Mouse (Mus musculus) stomach, embryonic 15.5 days (tissue): ENCODE measurements around the gene Cnot10. TPM values are rescaled to one million over a fixed set of nuclear protein-coding genes. Genes with fewer than 3 reads are reported as not detected.
A peak's percentile ranks its signal among the peaks of the same experiment; 100 is the strongest.

Source experiments
- ATAC-seq: fragments of 200-750 bp; cut with Nextera tagmentation; 2 replicates; pipeline ENCODE4 v1.8.0; 2017; ENCODE audit warnings: low read depth, moderate number of reproducible peaks, moderate TSS enrichment; ENCODE audit not compliant: insufficient read depth, low FRiP score
- H3K27ac ChIP-seq: fragments of 300-500 bp; sonication (generic); 2 replicates; pipeline ENCODE4 v1.5.1; 2015; ENCODE audit warnings: mild to moderate bottlenecking, inconsistent platforms
- H3K27me3 ChIP-seq: fragments of 300-500 bp; sonication (generic); replicated peaks from 2 replicates; pipeline ENCODE4 v1.6.1; 2015; ENCODE audit warnings: inconsistent platforms
- H3K36me3 ChIP-seq: fragments of 300-500 bp; sonication (generic); 2 replicates; pipeline ENCODE4 v1.6.1; 2015; ENCODE audit warnings: inconsistent platforms
- H3K4me1 ChIP-seq: fragments of 300-500 bp; sonication (generic); 2 replicates; pipeline ENCODE4 v1.6.1; 2015; ENCODE audit warnings: inconsistent platforms
- H3K4me2 ChIP-seq: fragments of 300-500 bp; sonication (generic); 2 replicates; pipeline ENCODE4 v1.6.1; 2015; ENCODE audit warnings: mild to moderate bottlenecking, inconsistent platforms
- H3K4me3 ChIP-seq: fragments of 300-500 bp; sonication (generic); replicated peaks from 2 replicates; pipeline ENCODE4 v1.5.1; 2015; ENCODE audit warnings: inconsistent platforms
- H3K9ac ChIP-seq: fragments of 300-500 bp; sonication (generic); 2 replicates; pipeline ENCODE4 v1.6.1; 2015; ENCODE audit warnings: inconsistent platforms
- H3K9me3 ChIP-seq: fragments of 300-500 bp; sonication (generic); 2 replicates; pipeline ENCODE4 v1.6.1; 2016; ENCODE audit warnings: inconsistent platforms
- WGBS: fragments of 180-500 bp; shearing (Covaris S2); methylation state at CpG from one replicate; pipeline ENCODE4 v1.1.7; 2015; 5-methylcytosine and 5-hydroxymethylcytosine counted together
- polyA plus RNA-seq: library from polyadenylated mRNA; unstranded; fragments of >200 nt; fragmentation: Nextera tagmentation; extraction: Ambion mirVana; gene quantifications from 2 replicates; pipeline ENCODE4 v1.2.1, GENCODE M21; 2015

Cnot10 gene
- polyA plus RNA-seq, 1 experiment from 2014 or later: 51.2 TPM

DNA sequence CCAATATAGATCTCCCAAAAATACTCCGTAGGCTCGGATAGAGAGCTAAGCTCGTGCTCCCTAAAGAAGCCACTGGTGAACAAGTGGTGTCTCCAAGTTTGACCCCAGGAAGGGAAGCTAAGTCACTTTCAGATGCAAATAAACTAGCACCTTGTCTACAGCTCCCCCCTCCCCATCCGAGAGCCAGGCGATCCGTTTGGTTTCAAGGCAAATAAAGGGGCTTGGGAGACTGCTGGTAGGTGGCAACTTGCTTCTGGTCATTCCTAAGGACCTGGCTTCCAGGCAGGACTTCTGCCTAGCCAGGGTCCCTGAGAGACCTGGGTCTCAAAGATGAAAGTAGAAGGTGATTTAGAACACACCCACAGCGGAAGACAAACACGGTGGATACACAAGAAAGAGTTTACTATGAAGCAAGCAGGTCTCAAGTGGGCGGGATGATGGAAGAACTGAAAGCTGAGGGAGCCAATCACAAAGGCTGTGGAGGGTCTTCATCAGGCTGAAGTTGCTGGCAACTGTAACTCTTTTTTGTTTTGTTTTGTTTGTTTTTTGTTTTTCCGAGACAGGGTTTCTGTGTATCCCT, 83.6 kb downstream of the Cnot10 start:
- ATAC-seq: no peak
- H3K27ac ChIP-seq: 0 out of 2 replicates have a peak overlapping the region, but pooled peaks have one; percentile 18
- WGBS: 48% methylated on average over 10 of the region's 10 CpGs
- no peak overlapping the region for H3K9ac ChIP-seq
- H3K27me3 ChIP-seq: peaks cover 12% of the 10 kb centered on the region
- no peak overlapping the region for H3K4me3 ChIP-seq
- H3K9me3 ChIP-seq: no peaks in the 10 kb centered on the region
- no peaks in the 10 kb centered on the region for H3K36me3 ChIP-seq
- H3K4me1 ChIP-seq: peaks cover 9% of the 10 kb centered on the region
- peak overlapping the region; percentile 31 for H3K4me2 ChIP-seq

DNA sequence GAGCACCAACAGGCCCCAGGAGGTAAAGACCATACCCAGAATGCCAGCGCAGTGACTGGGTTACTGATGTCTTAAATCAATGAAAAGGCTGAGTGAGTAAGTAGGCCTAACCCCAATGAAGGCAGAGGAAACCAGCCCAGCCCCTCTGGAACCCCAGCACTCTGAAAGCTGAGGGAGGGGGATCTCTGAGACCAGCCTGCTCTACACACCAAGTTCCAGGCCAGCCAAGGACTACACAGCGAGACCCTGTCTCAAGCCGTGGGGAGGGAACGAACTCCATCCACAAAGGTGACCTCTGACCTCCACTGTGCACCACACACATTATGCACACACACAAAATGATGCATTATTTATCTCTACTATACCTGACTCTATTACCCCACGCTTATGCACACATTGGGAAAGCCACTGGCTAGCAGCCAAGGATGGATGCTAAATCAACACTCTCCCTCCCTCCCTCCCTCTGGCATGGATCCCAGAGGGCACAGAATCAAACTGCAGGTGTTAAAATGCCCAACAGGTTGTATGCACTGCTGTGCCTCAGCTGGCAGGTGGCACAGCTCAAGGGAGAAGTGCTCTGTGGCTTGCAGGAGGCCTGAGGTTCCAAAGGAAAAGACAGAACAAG, 85.5 kb downstream of the Cnot10 start:
- peaks cover 11% of the 10 kb centered on the region for H3K4me1 ChIP-seq
- no peaks in the 10 kb centered on the region for H3K36me3 ChIP-seq
- H3K27me3 ChIP-seq: no peaks in the 10 kb centered on the region
- 45% methylated on average over 5 of the region's 5 CpGs for WGBS
- H3K4me3 ChIP-seq: no peak overlapping the region
- no peaks in the 10 kb centered on the region for H3K9me3 ChIP-seq
- no peak overlapping the region for H3K9ac ChIP-seq
- ATAC-seq: peak; percentile 86
- H3K27ac ChIP-seq: peak overlapping the region; percentile 68
- no peak overlapping the region for H3K4me2 ChIP-seq

DNA sequence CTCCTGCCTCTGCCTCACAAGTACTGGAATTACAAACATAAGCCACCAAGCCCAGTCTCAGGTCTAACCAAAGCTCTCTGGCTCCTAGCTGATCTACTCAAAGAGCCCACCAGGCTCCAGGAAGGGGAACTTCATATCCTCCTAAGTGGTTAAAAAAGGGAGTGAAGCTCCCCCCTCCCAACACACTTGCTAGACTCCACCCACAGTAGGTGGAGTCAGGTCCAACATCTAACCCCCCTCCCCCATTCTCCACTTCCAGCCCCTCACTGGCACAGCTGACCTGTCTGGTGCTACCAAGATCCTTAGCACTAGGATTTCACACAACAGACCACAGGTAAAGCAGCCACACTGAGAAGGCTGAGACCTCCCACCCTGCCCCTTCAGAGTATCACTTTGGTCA, 86.2 kb downstream of the Cnot10 start:
- no peak for ATAC-seq
- Histone ChIP-seq H3K4me1 (peaks cover 11% of the 10 kb centered on the region), H3K9me3 (no peaks in the 10 kb centered on the region), H3K9ac (no peak overlapping the region), H3K27me3 (no peaks in the 10 kb centered on the region), H3K27ac (peak overlapping the region; percentile 64; the same call in 1 of the 2 replicates), H3K4me2 (no peak overlapping the region), H3K36me3 (no peaks in the 10 kb centered on the region), H3K4me3 (no peak overlapping the region)

DNA sequence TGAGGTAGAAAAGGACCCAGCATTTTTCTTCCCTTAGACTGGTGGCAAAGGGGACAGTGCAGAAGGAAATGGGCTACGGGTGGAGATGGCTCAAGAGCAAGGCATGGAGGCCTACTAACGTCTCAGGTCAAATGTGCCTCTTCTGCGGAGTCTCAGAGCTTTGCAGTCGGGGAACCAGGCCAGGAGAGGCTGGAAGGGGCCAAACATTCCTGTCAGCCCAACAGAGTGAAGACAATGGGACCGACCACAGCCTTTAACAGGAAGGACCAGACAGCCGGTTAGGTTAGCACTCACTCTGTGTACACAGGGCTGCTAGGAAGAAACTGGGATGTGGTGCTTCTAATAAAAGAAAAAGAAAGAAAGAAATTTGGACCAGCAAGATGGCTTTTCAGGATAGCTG, 90.0 kb downstream of the Cnot10 start:
- Histone ChIP-seq H3K4me1 (peaks cover 19% of the 10 kb centered on the region), H3K9me3 (no peaks in the 10 kb centered on the region), H3K4me3 (no peak overlapping the region), H3K27ac (peak overlapping the region; percentile 67; the same call in 1 of the 2 replicates), H3K36me3 (no peaks in the 10 kb centered on the region), H3K9ac (no peak overlapping the region), H3K27me3 (no peaks in the 10 kb centered on the region), H3K4me2 (no peak overlapping the region)
- no peak for ATAC-seq
- 34% methylated on average over 6 of the region's 6 CpGs for WGBS

DNA sequence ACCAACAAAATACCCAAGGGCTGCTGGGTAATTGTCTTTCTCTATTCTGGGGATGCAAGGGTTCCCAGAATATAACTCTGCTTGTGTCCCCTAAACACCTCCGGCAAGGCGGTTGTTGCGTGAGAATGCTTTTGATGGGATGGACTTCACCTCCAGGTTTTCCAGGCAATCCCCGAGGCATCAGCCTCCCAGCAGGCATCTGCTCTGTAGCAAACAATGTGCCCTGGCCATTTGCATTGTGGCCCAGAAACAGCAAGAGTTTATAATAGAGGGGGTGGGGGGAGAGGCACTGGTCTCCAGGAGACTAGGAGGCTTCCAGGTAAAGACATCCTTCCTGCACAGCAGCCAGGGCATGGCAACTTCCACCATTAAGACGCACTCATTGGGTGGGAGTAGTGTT, 90.9 kb downstream of the Cnot10 start:
- H3K27ac ChIP-seq: peak overlapping the region; percentile 83; the same call in 1 of the 2 replicates
- no peaks in the 10 kb centered on the region for H3K36me3 ChIP-seq
- no peak overlapping the region for H3K4me2 ChIP-seq
- peaks cover 24% of the 10 kb centered on the region for H3K4me1 ChIP-seq
- no peaks in the 10 kb centered on the region for H3K9me3 ChIP-seq
- WGBS: 55% methylated on average over 5 of the region's 5 CpGs
- H3K27me3 ChIP-seq: no peaks in the 10 kb centered on the region
- H3K4me3 ChIP-seq: no peak overlapping the region
- H3K9ac ChIP-seq: no peak overlapping the region
- ATAC-seq: no peak

DNA sequence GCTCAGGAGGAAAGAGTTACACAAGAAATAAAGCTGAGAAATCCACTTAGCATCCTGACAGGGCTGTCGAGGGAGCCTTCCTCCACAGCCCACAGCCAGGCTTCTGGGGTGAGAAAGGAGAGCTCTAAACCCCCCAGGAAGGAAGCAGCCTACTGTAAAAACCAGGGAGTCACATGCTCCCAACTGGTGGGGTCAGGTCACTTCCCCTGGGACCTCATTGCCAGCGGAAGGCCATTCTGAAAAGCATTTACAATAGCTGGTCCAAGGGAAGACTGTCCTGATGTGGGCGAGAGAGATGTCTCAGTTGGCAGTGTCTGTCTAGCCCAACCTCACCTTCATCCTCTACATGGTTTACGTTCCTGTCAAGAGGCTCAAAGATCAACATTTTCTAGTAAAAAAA, 91.5 kb downstream of the Cnot10 start:
- H3K27me3 ChIP-seq: no peaks in the 10 kb centered on the region
- H3K36me3 ChIP-seq: no peaks in the 10 kb centered on the region
- no peak for ATAC-seq
- peaks cover 29% of the 10 kb centered on the region for H3K4me1 ChIP-seq
- no peaks in the 10 kb centered on the region for H3K9me3 ChIP-seq
- H3K4me2 ChIP-seq: no peak overlapping the region
- WGBS: 49% methylated on average over 4 of the region's 4 CpGs
- H3K9ac ChIP-seq: no peak overlapping the region
- peak overlapping the region; percentile 83; the same call in 1 of the 2 replicates for H3K27ac ChIP-seq
- no peak overlapping the region for H3K4me3 ChIP-seq

DNA sequence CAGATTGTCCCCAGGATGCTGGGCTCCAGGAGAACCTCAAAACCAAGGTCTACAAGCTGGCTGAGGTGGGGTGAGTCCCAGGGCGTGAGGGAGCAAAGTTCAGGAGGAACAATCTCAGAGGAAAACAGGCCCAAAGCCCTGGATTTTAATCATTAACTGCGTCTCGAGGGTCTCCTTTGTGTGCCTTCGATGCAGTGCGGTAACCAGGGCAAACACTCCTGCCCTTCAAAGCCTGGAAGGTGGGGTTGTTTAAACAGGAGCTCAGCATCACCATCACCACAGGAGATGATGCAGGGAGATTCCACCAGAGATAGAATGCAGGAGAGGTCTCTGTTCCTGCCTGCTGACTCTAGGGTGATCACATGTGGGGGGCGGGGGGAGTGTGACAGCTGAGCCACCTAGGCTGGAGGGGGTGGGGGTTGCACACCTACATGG, 92.3 kb downstream of the Cnot10 start:
- Histone ChIP-seq H3K27me3 (no peaks in the 10 kb centered on the region), H3K4me1 (peaks cover 29% of the 10 kb centered on the region), H3K36me3 (no peaks in the 10 kb centered on the region), H3K9ac (no peak overlapping the region), H3K4me3 (no peak overlapping the region), H3K4me2 (0 out of 2 replicates have a peak overlapping the region, but pooled peaks have one; percentile 35), H3K9me3 (no peaks in the 10 kb centered on the region), H3K27ac (peak overlapping the region; percentile 83)
- 57% methylated on average over 6 of the region's 6 CpGs for WGBS
- ATAC-seq: peak; percentile 76

DNA sequence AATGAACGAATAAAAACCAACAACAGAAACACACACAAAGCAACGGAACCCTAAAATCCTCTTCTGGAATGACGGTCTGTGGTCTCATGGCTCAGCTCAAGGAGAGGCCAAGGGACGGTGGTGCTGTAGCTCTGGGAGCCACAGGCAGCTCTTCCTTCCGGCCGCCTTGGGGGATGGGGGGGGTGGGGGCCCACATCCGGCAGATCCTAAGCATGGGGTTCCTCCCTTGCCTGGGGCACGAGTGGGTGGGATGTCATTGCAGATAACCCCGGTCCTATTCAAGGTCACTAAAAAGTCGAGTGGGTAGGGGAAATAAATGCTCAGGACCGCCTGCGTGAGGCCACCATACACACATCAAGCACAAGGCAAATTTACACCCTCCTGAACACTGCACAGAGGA, 93.2 kb downstream of the Cnot10 start:
- WGBS: 45% methylated on average over 12 of the region's 12 CpGs
- no peak for ATAC-seq
- H3K4me1 ChIP-seq: peaks cover 29% of the 10 kb centered on the region
- peak overlapping the region; percentile 83 for H3K27ac ChIP-seq
- no peak overlapping the region for H3K9ac ChIP-seq
- peak overlapping the region; percentile 35; the same call in 1 of the 2 replicates for H3K4me2 ChIP-seq
- H3K9me3 ChIP-seq: no peaks in the 10 kb centered on the region
- H3K4me3 ChIP-seq: no peak overlapping the region
- no peaks in the 10 kb centered on the region for H3K27me3 ChIP-seq
- no peaks in the 10 kb centered on the region for H3K36me3 ChIP-seq

DNA sequence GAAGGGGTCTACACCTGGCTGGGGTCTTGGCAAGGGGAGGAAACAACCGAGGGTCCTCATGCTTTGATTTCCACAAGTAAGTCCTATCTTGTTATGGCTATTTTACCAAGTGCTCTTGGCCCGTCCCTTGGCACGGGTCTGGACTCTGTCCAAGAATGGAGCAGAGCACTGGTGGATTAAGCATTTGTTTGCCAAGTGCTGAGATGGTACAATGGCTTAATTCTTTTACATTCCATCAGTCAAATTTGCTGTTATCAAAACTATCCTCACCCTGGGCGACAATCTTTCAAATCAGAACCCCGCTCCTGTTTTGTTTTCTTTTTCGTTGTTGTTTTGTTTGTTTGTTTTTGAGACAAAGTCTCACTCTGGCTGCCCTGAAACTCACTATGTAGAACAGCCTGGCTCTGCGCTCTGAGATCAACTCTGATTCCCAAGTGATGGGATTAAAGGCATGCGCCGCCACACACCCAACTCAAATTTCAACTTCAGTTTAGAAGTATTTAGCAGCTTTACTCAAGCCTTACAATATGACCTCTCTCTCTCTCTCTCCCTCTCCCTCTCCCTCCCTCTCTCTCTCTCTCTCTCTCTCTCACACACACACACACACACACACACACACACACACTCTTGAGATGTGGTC, 95.1 kb downstream of the Cnot10 start:
- 31% methylated on average over 9 of the region's 9 CpGs for WGBS
- 0 out of 2 replicates have a peak overlapping the region, but pooled peaks have one; percentile 8 for H3K4me2 ChIP-seq
- H3K4me3 ChIP-seq: no peak overlapping the region
- H3K9me3 ChIP-seq: no peaks in the 10 kb centered on the region
- no peaks in the 10 kb centered on the region for H3K27me3 ChIP-seq
- ATAC-seq: no peak
- peak overlapping the region; percentile 27; the same call in 1 of the 2 replicates for H3K27ac ChIP-seq
- H3K4me1 ChIP-seq: peaks cover 30% of the 10 kb centered on the region
- H3K36me3 ChIP-seq: no peaks in the 10 kb centered on the region
- H3K9ac ChIP-seq: no peak overlapping the region

DNA sequence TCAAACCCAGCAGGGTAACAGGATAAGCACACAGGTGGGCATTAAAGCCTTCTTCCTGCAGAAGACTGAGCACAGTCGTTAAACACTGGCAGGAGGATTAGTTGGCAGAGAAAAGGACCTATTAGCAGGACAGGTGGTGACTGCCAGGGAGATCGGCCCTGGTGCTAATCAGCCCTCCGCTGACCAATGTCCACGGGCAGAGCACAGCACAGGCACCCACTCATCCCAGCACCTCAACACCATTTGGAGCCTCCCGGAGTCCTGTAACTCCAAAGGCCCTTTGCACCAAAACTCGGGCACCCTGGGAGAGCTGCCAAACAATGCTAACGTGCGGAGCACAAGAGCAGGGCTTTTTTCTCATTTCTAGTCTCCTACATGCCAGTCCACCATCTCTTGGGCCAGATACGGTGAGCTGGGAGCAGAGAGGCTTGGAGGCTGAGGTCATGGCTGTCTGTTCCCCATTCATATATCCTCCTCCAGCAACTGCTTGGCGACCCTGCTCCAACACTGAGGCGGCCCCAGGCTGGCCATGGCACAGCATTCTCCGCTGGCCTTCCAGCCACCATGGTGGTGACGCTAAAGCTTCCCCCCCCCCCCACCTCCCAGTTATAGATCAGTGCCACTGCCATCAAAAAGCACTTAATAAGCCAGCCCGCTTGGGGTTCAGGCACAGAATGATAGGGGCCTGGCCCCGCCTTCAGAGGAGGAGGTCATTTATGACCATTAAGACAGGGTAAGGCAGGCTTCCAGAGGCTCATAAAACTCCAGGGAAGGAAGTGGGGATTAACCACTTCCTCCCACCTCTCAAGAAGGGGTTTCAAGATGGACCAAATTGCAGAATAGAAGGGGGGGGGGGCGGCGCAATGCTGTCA, 95.9 kb downstream of the Cnot10 start:
- ATAC-seq: peak; percentile 8; the same call in 1 of the 2 replicates

DNA sequence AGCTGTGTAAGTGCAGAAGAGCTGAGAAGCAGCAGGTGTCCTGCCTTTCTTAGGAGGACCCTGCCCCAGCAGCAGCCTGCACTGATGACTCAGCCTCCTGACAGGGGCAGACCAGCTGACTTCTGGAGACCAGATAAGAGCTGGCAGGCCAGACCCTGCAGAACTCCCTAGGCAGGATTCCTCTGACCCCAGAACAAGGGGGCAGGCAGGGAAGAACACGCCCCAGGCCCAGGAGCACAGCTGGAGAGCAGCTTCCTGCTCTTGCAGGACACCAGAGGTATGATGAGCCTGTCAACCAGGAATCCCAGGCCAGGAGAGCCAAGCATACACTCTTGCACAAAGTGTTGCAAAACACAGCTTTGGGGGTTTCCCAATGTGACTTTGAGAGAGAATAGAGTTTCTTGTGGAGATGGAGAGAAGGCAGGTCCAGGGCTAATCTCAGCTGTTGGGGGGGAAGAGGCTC, 98.7 kb downstream of the Cnot10 start:
- Histone ChIP-seq H3K9me3 (no peaks in the 10 kb centered on the region), H3K9ac (no peak overlapping the region), H3K4me1 (peaks cover 30% of the 10 kb centered on the region), H3K36me3 (no peaks in the 10 kb centered on the region), H3K27ac (no peak overlapping the region), H3K27me3 (no peaks in the 10 kb centered on the region), H3K4me2 (no peak overlapping the region), H3K4me3 (no peak overlapping the region)
- WGBS: 32% methylated on average over 1 of the region's 1 CpGs
- ATAC-seq: 0 out of 2 replicates have a peak, but pooled peaks have one; percentile 7

More for the DNA sequence above, 95.9 kb downstream of the Cnot10 start:
- Histone ChIP-seq H3K9me3 (no peaks in the 10 kb centered on the region), H3K27ac (0 out of 2 replicates have a peak overlapping the region, but pooled peaks have one; percentile 27), H3K36me3 (no peaks in the 10 kb centered on the region), H3K27me3 (no peaks in the 10 kb centered on the region), H3K4me2 (0 out of 2 replicates have a peak overlapping the region, but pooled peaks have one; percentile 8), H3K9ac (no peak overlapping the region), H3K4me1 (peaks cover 30% of the 10 kb centered on the region), H3K4me3 (no peak overlapping the region)
- WGBS: 56% methylated on average over 17 of the region's 17 CpGs
